Mouse (Mus musculus): ENCODE data around the gene Kif1b.

GRCm38 (mm10) chr4:149292984-149293383 is 14.5 kb downstream of the Kif1b start:
- TF ChIP-seq FOSL1 (IDR thresholded peaks at IDR 0.05; ENCODE audit: insufficient read depth, low read length, poor library complexity, severe bottlenecking), result no peak
- TF ChIP-seq CTCF (IDR thresholded peaks at IDR 0.05; ENCODE audit: control insufficient read depth, insufficient read depth, insufficient read length), result no peak
- TF ChIP-seq USF1 (IDR thresholded peaks at IDR 0.05; ENCODE audit: low read depth), result no peak
- TF ChIP-seq MAX (IDR thresholded peaks at IDR 0.05), result no peak

All from C2C12 (cell line).